Mouse (Mus musculus): ENCODE results near the gene Slc7a4. TPM values are rescaled to one million over a fixed set of nuclear protein-coding genes. Genes with fewer than 3 reads are reported as not detected.
"Not testable (repeated sequence)": the region's sequence is repeated elsewhere in the genome, so short reads cannot be mapped to it uniquely, and the experiment has no call there.

Slc7a4 gene
- 1 to 10 TPM; 2.3 to 4.3 TPM for polyA plus RNA-seq (2017; shearing (Covaris generic))

DNA sequence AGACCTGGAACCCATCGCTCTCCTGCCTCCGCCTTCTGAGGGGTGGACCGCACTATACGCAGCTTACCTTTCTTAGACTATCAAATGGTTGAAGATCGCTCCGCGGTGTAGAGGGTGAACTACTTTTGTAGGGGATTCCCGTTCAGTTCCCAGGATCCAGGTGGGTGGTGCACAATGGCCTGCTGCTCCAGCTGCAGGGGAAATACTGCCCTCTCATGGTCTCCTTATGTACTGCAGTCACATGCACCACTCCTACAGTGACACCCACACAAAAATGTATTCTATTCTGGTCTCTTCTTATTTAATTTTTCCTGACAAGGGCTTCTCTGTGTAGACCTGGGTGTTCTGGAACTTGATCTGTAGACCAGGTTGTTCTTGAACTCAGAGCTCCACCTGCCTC is at the start of gene Slc7a4:
TSS of gene Slc7a4 (minus strand) at position 151 of the 400 bp plus-strand sequence.
- no peak for ATAC-seq

GRCm38 (mm10) chr16:17632580-17632979 is 49.6 kb upstream of the Slc7a4 start:
- no peak for ATAC-seq

DNA sequence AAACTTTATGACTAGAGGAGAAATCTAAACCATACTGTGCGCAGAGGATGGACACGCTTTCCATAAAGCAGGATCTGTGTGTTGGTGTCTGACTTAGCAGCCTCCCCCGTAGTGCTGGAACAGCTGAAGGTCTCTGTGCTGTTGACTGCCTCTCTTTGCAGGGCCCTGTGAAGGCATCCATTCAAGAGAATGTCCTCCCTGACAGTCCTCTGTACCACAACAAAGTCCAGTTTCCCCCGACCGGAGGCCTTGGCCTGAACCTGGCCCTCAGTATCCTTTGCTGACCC is 43.2 kb upstream of the Slc7a4 start:
- ATAC-seq, result no peak

GRCm38 (mm10) chr16:17625488-17626268 is 42.7 kb upstream of the Slc7a4 start:
- ATAC-seq, result peak; percentile 43

DNA sequence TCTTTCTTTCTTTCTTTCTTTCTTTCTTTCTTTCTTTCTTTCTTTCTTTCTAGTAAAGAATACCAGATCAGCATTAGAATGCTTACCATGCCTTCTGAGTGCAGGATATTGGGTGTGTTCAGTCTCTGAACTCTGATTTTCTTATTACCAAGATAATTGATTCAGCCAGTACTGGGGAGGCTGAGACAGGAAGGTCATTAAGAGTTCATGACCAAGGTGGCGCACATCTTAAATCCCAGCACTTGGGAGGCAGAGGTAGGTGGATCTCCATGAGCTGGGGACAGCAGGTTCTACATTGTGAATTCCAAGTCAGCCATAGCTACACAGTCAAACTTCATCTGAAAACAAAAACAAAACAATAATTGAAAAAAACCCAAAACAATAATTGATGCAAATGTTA is 38.9 kb upstream of the Slc7a4 start:
- no peak for ATAC-seq

DNA sequence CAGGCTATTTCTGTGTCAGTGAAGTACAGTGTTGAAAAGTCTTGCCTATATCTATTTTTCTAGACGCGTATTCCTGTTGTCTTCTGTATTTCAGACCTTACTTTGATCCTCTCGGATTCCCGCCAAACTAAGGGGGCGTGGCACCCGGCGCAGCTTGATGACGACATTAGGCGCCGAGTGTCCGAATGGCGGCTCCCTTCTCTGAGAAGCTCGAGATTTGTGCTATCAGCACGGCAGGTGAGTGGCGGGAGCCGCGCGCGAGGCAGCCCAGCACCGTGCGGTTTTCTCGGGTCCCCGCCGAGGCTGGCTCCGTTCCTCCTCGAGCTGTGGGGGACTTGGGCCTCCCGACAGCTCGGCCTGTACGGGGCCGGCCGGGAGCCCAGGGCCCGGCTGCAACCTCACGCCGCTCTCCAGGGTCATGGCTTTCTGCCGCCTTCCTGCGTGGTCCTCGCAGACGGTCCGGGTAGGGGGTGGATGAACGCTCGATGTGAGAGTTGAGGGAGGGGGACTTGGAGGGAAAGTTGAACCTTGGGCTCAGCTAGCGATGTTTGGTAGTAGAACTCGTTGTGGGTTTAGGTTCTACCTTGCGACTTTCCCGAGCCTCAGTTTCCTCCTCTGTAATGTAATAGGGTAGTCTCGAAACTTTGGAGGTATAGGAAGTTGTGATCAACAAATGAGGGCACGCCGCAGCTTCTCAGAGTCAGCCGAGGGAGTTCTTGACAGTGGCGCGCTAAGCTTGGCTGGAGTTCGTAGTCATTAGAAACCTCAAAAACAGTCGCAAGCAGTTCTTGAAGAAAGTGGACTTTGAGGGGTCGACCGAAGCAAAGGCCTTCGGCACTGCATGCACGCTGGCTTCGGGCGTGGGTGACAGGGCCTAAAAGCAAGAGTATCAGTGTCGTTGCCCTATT is 36.4 kb upstream of the Slc7a4 start, which contains the start of gene Smpd4:
TSS of gene Smpd4 (plus strand) at position 157 of the 908 bp plus-strand sequence.
- ATAC-seq, result peak; percentile 84

DNA sequence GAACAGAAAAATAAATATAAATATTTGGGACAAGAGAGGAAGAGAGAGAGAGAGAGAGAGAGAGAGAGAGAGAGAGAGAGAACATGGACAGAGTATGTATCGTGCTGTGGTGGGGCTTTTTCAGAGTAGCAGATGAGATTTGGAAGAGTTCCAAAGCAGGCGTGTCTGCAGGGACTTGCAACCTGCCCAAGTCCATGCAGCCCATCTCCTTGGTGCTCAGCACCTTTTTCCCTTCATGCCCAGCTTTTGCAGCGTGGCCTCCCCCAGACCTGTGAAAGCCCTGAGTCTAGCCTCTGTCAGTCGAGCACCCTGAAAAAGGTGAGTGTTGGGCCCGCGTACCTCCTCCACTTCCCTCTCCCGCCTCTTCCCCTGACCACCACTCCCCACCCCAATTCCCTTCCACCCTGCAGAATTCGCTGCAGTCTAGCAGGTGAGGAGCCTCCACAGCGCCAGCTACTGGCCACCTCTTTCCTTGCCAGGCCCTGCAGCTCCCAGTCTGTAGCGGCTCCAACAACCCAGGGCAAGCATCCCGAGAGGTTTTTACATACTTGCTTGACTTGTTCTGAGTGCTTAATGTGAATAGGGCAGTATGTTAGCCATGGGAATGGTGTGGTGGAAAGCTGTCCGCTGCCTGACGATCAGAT is 35.0 kb upstream of the Slc7a4 start:
- peak; percentile 48 for ATAC-seq

DNA sequence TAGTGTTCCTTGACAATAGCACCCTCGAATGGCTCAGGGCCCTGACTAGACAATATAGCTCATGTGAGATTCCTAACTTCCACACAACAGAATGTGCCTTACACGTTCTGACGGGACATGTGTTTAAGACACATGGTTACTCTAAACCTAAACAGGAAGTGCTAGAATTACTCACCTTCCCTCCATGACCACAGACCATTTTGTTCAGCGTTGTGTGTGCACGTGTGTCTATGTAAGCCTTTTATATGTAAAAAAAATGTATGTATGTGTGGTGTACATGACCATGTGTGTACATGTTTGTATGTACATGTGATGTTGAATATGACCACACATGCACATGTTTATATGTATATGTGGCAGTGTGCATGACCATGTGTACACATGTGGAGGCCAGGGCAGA is 33.2 kb upstream of the Slc7a4 start:
- ATAC-seq, result no peak

DNA sequence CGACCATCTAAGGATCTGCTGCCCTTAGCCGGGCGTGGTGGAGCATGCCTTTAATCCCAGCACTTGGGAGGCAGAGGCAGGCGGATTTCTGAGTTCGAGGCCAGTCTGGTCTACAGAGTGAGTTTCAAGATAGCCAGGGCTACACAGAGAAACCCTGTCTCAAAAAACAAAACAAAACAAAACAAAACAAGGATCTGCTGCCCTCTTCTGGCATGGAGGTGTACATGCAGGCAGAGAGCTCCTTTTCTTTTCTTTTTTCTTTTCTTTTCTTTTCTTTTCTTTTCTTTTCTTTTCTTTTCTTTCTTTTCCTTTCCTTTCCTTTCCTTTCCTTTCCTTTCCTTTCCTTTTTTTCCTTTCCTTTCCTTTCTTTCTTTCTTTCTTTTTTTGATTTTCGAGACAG is 31.7 kb upstream of the Slc7a4 start:
- ATAC-seq, result not testable (repeated sequence)

DNA sequence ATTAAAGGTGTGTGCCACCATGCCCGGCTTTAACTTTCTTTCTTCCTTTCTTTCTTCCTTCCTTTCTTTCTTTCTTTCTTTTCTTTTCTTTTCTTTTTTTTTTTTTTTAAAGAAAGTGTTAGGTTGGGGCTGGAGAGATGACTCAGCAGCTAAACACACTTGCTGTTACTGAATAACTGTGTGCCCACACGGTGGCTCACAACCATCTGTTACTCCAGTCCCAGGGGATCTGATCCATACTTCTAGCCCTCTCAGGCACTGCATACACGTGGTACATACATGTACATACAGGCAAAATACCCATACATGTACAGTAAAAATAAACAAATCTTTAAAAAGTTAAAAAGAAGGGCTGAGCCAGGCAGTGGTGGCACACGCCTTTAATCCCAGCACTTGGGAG is 28.4 kb upstream of the Slc7a4 start:
- no peak for ATAC-seq

DNA sequence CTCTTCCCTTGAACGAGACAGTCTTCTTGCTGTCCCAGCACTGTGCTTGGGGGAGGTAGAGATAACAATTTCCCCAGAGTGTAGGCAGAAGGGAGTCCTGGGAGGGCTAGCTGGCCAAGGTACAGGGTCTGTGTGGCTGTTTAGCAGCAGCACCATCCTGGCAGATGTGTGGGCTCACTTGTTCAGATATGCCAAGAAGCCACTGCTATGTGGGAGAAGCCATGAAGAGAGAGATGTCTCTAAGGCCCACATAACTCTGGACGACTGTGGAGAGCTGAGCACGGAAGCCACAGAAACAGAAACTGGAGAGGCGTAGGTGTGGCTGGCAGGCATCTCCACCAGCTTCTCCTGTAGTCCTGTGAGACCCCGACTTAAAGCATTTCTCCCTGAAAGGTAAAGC is 22.7 kb upstream of the Slc7a4 start:
- ATAC-seq, result no peak

DNA sequence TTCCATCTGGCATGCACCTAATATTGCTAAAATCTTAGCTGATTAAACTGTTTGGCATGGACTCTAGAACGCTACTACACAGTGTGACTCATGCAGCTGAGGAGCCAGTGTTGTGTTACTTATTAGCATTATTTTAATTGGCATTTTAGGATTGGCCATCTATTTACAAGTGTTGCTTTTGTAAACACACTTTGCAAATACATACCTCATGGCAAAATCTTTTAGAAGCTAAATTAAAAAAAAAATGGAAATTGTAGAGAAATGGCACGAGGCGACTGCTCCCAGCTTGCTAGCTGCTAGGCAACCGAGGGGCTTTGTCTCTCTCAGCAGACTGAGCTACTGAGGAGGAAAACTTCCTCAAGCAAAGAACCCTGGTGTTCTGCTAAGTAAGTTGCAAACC is 21.9 kb upstream of the Slc7a4 start:
- no peak for ATAC-seq

DNA sequence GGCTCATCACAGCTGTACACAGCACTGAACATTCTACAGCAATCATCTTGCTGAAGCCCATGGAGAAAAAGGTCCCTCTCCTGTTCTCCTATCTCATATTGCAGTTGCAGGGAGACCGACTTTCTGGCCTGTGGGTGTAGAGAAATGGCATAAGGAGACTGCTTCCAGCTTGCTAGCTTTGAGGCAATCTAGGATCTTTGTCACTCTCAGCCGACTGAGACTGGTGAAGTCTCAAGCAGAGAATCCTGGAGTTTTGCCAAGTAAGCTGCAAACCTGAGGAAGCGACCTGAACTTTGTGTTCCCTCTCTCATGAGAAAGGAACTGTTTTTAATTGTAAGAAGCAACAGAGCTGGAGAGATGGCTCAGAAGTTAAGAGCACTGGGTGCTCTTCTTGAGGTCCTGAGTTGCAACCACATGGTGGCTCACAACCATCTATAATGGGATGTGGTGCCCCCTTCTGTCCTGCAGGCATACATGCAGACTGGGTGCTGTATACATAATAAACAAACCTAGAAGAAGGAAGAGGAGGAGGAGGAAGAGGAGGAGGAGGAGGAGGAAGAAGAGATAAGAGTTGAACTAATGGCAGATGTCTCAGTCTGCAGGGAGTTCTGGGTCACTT is 18.0 kb upstream of the Slc7a4 start:
- ATAC-seq, result no peak

DNA sequence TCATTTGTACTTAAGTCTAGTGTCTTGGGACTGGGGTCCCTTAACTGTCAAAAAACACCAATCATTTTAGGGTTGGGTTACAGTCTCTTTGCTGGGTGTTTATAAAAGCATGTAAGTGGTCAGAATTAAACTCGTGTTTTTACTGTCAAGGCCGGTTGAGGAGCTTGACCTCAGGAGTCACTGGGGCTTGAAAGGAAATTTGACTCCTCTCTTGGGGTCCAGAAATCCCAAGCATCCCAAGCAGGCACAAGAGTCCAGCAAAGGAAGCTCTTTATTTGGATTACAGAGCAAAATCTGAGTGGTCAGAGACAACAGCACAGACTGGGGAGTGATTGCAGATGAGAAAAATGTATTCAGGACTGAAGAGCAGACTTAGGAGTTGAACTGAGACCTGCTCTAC is 7.7 kb upstream of the Slc7a4 start:
- ATAC-seq, result no peak

- no peak for ATAC-seq
Measured at GRCm38 (mm10) chr16:17584555-17584954, 1.5 kb upstream of the Slc7a4 start.

GRCm38 (mm10) chr16:17576825-17577215 is 6.2 kb downstream of the Slc7a4 start:
- no peak for ATAC-seq

DNA sequence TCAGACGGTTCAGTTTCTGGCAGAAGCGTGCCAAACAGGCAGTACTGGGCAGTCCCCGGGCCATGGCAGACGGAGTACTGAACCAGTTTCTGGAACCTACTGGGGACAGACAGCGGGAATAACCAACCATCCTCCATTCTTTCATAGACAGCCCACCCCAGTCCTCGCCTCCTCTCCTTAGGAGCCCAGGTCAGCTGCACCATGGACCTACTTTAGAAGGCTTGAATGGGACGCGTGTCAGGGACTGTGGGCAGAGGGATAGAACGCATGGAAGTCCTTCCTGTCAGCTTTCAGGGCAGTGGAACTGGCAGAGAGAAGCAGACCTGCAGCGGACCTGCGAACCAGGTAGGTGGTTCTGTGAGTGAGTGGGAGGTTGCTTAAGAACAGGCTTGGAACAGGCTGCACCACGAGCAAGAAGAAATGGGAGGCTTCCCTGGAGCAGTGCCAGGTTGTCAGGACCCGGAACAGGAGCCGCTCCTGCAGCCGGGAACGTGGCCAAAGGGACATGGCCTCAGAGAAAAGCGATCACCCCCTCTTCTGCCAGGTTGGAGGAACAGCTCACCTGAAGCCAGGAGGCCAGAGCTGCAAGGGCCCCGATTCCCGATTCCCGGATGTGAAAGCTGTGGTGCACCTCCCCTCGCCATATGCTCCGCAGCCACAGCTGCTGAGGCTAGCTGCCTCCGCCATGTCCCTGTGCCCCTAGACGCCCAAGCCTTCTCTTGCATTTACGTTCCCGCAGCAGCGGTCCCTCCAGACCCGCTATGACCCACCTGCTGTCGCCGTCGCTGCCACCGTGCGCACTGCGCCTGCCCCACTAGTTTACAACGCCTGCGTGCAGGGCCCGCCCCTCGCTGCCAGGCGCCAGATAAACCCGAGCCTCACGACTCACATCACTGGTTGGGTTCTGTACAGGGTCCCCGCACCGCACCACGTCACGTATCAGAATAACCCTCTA is 6.9 kb downstream of the Slc7a4 start:
- peak; percentile 41 for ATAC-seq

DNA sequence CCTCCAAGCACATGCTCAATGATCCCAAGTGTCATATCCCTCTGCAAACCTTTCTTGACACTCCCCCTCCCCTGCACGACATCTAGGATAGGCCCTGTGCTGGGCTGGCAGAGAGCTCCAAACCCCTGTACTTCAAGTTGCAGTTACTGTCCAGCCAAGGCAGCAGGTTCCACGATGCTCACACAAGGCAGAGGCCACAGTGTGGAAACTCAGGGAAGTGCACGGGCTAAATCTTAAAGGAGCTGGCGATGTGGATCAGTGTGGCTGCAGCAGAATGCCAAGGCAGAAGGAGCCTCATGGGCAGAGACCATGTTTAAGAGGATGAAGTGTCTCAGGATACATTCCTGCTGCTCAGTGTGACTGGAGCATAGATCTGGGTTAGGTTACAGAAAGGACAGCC is 16.8 kb downstream of the Slc7a4 start:
- ATAC-seq, result no peak

DNA sequence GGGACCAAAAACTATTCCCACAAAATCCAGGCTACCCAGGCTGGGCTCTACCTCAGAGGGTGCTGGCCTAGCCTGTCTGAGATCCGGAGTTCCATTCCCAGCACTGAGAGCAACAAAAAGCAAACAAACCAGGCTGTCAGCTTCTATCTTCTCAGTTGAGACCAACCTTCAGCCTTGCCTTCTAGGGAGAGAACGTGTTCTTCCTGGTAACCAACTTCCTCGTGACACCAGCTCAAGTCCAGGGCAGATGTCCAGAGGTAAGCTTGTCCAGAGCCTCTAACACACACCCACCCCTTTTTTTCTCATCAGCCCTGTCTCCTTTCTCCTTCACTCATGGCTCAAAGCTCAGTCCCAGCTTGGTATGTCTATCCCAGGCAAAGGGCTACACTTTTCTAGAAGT is 18.2 kb downstream of the Slc7a4 start:
- ATAC-seq, result no peak

- ATAC-seq, result no peak
Measured at GRCm38 (mm10) chr16:17564221-17564620, 18.8 kb downstream of the Slc7a4 start.

DNA sequence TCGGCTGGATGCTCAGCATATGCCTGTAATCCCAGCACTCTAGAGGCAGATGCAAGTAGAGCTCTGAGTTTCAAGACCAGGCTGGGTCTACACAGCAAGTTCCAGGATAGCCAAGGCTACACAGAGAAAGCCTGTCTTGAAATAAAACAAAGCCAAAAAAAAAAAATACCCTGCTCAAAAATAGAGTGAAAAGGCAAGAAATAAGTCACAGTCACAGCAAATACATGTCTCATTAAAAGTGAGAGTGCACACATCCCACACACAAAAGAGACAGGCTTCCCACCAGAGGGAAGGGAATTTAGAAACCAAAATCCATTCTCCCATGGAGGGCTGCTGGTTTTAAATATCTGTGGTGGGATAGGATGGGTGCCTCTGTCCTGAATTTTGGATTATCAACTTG is 19.4 kb downstream of the Slc7a4 start:
- ATAC-seq, result no peak

DNA sequence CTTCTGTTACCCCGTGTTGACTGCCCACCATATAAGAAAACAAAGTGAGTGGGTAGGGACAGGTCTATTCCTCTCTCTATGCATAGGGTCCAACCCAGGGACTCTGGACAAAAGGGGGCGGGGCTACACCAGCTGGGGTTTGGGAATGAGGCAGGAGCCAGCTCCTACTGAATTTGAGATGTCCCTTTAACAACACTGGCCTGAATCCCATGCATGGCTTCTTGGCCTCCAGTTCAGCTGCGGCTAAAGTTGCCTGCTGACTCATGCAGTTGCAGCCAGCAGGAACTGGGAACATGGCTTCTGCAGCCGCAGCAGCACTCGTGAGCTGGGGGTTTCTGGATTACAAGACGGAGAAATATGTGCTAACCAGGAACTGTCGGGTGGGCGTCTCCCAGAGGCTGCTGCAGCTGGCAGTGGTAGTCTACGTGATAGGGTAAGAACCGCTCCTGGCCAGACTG is 21.2 kb downstream of the Slc7a4 start, which contains the start of gene P2rx6:
TSS of gene P2rx6 (plus strand) at position 135 of the 458 bp plus-strand sequence.
- no peak for ATAC-seq
